Mouse (Mus musculus): ENCODE measurements around the gene Tmem53. TPM values are rescaled to one million over a fixed set of nuclear protein-coding genes. Genes with fewer than 3 reads are reported as not detected.
A peak's percentile ranks its signal among the peaks of the same experiment; 100 is the strongest.

Gene Tmem53
- total and polyA plus RNA-seq, 2 experiments from 2014 or later, result 11.6 to 12.4 TPM

DNA sequence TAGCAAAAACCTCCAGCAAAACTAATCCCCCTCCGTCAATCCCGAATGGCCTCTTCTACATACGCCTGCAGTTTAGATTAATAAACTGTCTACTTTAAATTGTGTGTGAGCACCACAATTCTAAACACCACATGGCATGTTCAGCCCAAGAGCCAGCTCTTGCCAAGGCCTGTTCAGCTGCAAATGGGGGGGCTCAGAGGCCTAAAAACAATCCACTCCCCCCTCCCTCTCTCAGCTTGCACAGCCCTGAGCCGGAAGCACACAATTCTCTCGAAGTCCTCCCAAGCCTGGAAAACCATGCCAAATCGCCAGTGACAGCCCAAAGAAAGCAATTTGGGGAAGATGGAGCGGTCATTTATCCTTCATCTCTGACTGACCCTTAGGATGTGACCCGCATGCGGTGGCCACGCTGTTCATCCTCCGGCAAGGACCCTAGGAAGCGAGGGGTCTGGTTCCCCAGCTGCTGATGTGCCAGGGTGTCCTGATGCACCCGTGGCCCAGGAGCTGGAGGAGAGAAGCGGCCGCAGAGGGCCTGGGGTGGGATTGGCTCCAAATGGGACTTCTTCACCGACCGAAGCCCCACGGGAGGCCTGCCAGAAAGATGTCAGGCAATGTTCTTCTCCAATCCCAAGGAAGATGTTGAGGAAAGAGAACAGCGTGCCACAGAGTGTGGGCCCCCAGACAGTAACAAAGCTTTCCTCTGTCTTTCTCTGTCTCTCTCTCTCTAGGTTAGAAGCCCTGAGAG lies 45.3 kb downstream of the Tmem53 start:
- TF ChIP-seq CTCF (IDR thresholded peaks at IDR 0.05; ENCODE audit: low read depth), result no peak
- DNase-seq, result no peak
- Histone ChIP-seq H3K4me1 (ENCODE audit: insufficient read depth) (no peaks in the 10 kb centered on the region), H3K4me3 (ENCODE audit: low read depth, low read length) (no peak overlapping the region), H3K9me3 (ENCODE audit: low read length) (no peaks in the 10 kb centered on the region), H3K27ac (ENCODE audit: low read depth, low read length) (no peak overlapping the region), H3K9ac (no peak overlapping the region), H3K27me3 (ENCODE audit: insufficient read depth, low read length) (peaks cover 4% of the 10 kb centered on the region; the same call in 1 of the 2 replicates), H3K36me3 (ENCODE audit: insufficient read depth) (no peaks in the 10 kb centered on the region), H3K4me2 (ENCODE audit: low read depth) (no peak overlapping the region)
- no peak for ATAC-seq
- 75% methylated on average over 19 of the region's 19 CpGs for WGBS

DNA sequence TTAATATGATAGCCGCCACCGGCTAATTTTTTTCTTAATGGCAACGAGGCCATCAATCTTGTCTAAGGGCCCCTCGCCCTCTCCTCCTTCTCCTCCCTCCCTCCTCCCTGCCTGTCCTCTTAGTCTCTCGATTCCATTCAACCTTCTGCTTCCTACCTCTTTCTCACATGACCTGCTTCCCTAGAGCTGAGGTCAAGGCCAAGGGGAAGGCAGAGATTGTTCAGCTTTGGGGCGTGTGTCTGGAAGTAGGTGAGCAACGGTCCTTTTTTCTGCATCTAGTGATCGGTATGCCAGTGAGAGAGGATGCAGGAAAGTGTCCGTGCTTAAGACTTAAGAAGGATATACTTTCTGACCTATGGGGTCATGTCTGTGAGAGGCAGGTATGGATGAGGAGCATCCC lies 46.1 kb downstream of the Tmem53 start:
- Histone ChIP-seq H3K4me2 (ENCODE audit: low read depth) (no peak overlapping the region), H3K9ac (no peak overlapping the region), H3K27me3 (ENCODE audit: insufficient read depth, low read length) (peaks cover 9% of the 10 kb centered on the region; the same call in 1 of the 2 replicates), H3K4me3 (ENCODE audit: low read depth, low read length) (no peak overlapping the region), H3K4me1 (ENCODE audit: insufficient read depth) (no peaks in the 10 kb centered on the region), H3K27ac (ENCODE audit: low read depth, low read length) (no peak overlapping the region), H3K9me3 (ENCODE audit: low read length) (no peaks in the 10 kb centered on the region), H3K36me3 (ENCODE audit: insufficient read depth) (no peaks in the 10 kb centered on the region)
- TF ChIP-seq CTCF (IDR thresholded peaks at IDR 0.05; ENCODE audit: low read depth), result no peak
- ATAC-seq, result no peak
- no peak for DNase-seq
- WGBS, result 84% methylated on average over 9 of the region's 9 CpGs

DNA sequence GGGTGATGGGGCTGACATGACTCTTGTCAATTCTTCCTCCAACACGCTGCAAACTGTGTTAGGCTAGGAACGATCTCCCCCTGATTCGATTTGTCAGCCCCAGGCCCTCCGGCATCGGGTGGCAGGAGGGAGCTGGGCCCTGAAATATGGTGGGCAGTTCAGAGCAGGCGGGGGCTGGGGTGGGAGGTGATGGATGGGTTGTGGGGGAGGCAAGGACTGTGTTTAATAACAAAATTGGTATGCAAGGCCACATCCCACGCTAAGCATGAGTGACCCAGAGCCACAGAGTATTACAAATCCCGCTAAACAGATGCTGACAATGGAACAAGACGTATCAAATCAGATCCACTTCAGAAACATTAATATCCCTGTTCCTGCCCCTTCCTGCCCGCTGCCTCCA lies 48.2 kb downstream of the Tmem53 start:
- no peaks in the 10 kb centered on the region for H3K9me3 ChIP-seq (ENCODE audit: low read length)
- no peak overlapping the region for H3K27ac ChIP-seq (ENCODE audit: low read depth, low read length)
- no peak for DNase-seq
- H3K4me3 ChIP-seq (ENCODE audit: low read depth, low read length), result no peak overlapping the region
- 82% methylated on average over 10 of the region's 10 CpGs for WGBS
- H3K4me1 ChIP-seq (ENCODE audit: insufficient read depth), result no peaks in the 10 kb centered on the region
- no peak for TF ChIP-seq CTCF (IDR thresholded peaks at IDR 0.05; ENCODE audit: low read depth)
- no peak for ATAC-seq
- no peaks in the 10 kb centered on the region for H3K36me3 ChIP-seq (ENCODE audit: insufficient read depth)
- no peak overlapping the region for H3K9ac ChIP-seq
- H3K4me2 ChIP-seq (ENCODE audit: low read depth), result no peak overlapping the region
- H3K27me3 ChIP-seq (ENCODE audit: insufficient read depth, low read length), result peaks cover 29% of the 10 kb centered on the region

DNA sequence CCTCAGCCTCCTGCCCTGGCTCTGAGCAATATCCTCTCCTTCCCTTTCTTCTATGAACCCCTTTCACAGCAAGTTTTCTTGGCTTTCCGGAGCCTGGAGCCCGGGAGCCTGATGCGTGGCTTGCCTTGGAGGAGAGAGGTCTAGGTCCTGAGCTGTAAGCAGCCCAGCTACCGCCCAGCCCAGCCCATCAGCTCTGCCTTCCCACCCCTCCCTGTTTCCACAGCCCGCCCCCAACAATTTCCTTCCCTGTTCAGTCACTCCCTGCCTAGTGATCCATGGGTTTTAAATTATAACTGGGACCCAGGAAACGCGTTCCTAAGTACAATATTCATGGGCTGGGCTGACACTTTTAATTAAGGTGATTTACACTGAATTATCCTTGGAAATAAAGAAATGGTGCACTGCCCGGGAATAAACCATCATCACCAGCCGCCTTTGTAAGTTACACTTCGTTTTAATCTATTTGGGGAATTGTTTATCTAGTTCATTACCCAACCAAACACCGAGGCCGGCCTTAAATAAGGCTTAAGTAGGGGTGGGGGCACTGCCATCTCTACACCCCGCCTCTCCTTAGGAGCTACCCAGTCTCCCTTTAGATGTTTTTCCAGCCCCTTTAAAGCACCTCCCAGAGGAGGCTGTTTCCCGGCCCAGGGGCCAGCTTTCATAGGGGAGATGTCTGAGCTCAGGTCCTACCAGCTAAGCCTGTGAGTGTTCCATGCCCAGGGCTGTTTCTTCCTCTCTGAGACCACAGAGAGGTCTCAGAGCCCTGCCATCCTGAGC lies 50.5 kb downstream of the Tmem53 start:
- H3K4me2 ChIP-seq (ENCODE audit: low read depth), result no peak overlapping the region
- no peaks in the 10 kb centered on the region for H3K9me3 ChIP-seq (ENCODE audit: low read length)
- no peak overlapping the region for H3K9ac ChIP-seq
- no peak for TF ChIP-seq CTCF (IDR thresholded peaks at IDR 0.05; ENCODE audit: low read depth)
- H3K4me1 ChIP-seq (ENCODE audit: insufficient read depth), result no peaks in the 10 kb centered on the region
- 20% methylated on average over 14 of the region's 14 CpGs for WGBS
- DNase-seq (no peak), ATAC-seq (no peak)
- H3K27me3 ChIP-seq (ENCODE audit: insufficient read depth, low read length), result peaks cover 38% of the 10 kb centered on the region
- H3K27ac ChIP-seq (ENCODE audit: low read depth, low read length), result no peak overlapping the region
- no peak overlapping the region for H3K4me3 ChIP-seq (ENCODE audit: low read depth, low read length)
- H3K36me3 ChIP-seq (ENCODE audit: insufficient read depth), result no peaks in the 10 kb centered on the region

DNA sequence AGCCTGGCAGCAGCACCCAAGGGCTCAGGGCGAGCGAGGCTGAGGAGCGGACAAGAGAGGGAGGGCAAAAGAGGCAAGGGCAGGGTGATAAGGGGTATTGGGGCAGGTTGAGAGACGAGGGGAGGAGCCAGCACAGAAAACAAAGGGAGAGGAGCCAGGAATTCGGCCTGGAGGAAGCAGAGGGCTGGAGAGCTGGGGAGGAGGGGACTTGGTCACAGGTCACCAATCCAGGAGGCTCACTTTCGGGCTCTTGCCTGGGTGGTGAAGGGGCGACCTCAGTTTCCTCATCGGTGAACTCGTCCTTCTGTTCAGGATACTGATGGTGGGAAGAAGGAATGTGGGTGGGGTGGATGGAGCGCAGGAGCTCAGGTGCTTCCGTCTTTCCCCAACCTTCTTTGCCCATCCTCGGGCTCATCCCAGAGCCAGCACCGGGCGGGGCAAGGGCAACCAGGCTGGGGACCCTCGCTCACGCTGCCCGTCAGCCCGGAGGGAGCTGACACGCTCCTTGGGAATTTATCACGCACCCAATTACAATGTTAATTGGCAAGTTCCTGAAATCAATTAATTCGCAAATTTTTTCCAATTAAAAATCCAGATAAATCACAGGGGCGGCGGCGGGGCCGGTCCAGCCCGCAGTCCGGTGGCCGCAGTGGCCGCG lies 52.0 kb downstream of the Tmem53 start:
- Histone ChIP-seq H3K9ac (peak overlapping the region; percentile 48), H3K4me1 (ENCODE audit: insufficient read depth) (no peaks in the 10 kb centered on the region), H3K4me2 (ENCODE audit: low read depth) (peak overlapping the region; percentile 68), H3K27ac (ENCODE audit: low read depth, low read length) (no peak overlapping the region), H3K27me3 (ENCODE audit: insufficient read depth, low read length) (peaks cover 38% of the 10 kb centered on the region), H3K9me3 (ENCODE audit: low read length) (no peaks in the 10 kb centered on the region), H3K36me3 (ENCODE audit: insufficient read depth) (no peaks in the 10 kb centered on the region), H3K4me3 (ENCODE audit: low read depth, low read length) (peak overlapping the region; percentile 37)
- WGBS, result 7% methylated on average over 30 of the region's 30 CpGs
- no peak for DNase-seq
- ATAC-seq, result no peak
- no peak for TF ChIP-seq CTCF (IDR thresholded peaks at IDR 0.05; ENCODE audit: low read depth)

DNA sequence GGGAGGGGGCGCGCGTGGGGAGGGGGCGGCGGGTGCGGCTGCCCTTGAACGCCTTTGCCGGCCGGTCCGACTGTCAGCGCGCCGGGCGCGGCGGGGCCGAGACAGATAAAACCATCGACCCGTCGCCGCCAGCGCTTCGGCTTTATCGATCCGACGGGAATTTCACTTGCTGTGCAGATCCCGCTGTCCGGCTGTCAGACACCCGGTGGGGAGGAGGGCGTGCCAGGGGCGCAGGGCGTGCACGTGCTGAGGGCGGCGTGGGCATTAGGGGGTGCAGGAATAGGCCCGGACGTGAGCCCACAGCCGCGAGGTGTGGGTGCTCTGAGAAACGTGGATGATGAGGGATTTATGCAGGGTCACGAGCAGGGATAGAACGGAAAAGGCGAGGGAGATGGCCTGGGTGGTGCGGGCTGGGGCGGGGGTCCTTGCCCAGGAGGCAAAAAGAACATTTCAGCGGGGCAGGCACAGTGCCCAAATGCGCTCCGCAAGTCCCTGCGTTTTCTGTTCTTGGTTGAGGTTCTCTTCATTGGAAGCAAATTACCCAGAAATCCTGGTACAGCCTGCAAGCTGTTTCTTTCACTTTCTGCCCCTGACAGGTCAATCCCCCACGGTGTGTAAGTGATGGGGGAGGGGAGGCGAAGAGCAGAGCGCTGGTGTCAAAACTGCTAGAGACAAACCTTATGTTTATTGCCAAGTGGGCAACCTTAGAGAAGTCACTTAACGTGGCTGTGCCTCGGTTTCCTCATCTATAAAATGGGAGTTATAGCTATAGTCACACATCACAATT lies 52.7 kb downstream of the Tmem53 start:
- Histone ChIP-seq H3K36me3 (ENCODE audit: insufficient read depth) (no peaks in the 10 kb centered on the region), H3K9ac (peak overlapping the region; percentile 48), H3K27ac (ENCODE audit: low read depth, low read length) (no peak overlapping the region), H3K4me3 (ENCODE audit: low read depth, low read length) (peak overlapping the region; percentile 37), H3K4me1 (ENCODE audit: insufficient read depth) (no peaks in the 10 kb centered on the region), H3K27me3 (ENCODE audit: insufficient read depth, low read length) (peaks cover 38% of the 10 kb centered on the region), H3K4me2 (ENCODE audit: low read depth) (peak overlapping the region; percentile 68), H3K9me3 (ENCODE audit: low read length) (no peaks in the 10 kb centered on the region)
- ATAC-seq (no peak), DNase-seq (peak; percentile 15)
- TF ChIP-seq CTCF (IDR thresholded peaks at IDR 0.05; ENCODE audit: low read depth), result no peak
- 4% methylated on average over 54 of the region's 54 CpGs for WGBS

Data from forebrain, postnatal 0 days (tissue).